Mouse (Mus musculus): Measurements from ENCODE around the gene Zfr.

Zfr gene

DNA sequence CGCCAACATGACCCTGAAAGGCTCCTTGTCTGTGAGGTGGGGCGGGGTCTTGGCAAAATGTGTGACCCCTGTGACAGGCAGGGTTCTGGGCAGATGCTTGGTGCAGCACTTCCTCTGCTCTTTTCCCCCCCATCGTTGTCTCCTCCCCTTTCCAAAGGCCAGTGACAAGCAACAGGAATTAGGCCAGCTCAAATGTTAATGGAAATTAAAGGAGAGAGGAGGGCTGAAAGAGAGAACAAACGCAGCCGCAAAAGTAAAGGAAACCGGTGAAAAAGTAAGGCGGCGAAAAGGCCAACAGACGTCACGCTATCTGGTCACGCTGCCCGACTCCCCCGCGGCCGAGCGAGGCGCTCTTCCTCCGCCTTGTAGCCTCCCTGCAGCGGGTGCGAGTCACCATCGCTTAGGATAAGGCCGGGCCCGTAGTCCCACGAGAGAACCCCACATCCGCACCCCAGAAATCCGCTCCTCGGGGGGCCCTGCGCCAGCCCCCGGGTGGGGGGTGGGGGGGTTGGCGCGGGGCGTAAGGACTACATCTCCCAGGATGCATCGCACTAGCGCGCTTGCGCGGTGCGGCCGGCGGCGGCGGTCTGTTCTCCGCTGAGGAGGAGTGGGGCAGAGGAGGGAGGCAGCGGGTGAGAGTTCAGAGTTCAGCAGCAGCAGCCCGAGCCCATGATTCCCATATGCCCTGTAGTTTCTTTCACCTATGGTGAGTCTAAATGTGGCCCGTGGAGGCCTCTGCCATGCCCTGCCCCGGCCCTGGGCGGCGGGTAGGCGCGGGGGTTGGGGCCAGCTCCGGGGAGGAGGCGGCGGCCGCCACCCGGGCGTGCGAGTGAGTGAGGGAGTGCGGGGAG is at the start of gene Zfr:
Zfr (plus strand) TSS at position 590 of the 851 bp plus-strand sequence.
- ATAC-seq (ENCODE audit: insufficient number of reproducible peaks, low FRiP score, low TSS enrichment) = peak; percentile 86

DNA sequence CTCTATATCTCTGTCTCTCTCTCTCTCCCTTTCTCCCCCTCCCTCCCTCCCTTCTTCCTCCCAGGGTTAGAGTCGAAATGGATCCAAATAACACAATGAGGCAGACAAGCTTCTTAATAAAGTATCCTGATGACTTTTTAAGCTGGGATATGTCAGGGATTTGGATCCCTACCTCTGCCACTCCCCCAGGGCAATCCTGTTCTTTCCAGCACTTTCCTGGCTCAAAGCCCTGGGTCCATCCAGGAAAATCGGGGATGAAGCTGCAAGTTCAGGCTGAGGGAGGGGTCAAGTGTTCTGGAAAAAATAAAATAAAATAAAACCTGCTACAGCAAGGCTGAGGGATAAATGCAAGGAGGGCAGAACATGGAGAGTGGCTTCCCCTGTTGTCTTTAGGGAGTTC is 49.7 kb upstream of the Zfr start:
- no peak for ATAC-seq (ENCODE audit: insufficient number of reproducible peaks, low FRiP score, low TSS enrichment)

DNA sequence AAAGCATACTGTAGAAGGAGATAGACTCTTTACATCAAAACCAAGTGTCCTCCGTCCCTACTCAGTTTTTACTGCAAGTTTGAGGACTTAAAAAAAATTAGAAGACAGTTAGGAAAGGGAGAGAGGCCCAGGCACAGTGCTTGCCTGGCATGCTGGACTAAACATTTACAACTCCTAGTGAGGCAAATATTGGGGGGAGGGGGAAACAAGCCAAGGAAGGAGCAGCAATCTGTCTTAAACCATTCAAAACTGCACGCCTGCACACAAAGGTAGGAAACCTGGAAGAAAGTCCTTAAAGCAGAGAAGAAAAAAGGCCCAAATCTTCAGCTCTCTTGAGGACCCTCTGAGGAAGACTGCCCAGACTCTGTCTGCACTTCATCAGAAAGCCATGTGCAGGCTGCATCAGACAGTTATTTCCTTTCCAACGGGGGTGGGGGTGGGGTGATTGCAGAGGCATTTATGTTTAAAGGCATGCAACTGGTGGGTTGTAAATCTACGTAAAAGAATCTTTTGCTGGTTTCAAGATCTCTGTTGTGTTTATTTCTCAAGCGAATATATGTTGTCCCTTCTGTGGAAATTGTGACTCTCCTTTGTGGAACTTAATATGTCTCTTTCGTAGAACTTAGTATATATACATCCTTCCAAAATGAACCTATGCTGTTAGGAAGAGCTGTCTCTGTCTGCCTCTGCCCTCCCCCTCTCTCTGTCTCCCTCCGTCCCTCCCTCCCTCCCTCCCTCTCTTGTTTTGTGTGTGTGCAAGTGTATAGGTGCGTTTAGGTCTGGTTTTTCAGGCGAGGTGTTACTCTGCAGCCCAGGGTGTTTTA is 49.0 kb upstream of the Zfr start:
- no peak for ATAC-seq (ENCODE audit: insufficient number of reproducible peaks, low FRiP score, low TSS enrichment)

DNA sequence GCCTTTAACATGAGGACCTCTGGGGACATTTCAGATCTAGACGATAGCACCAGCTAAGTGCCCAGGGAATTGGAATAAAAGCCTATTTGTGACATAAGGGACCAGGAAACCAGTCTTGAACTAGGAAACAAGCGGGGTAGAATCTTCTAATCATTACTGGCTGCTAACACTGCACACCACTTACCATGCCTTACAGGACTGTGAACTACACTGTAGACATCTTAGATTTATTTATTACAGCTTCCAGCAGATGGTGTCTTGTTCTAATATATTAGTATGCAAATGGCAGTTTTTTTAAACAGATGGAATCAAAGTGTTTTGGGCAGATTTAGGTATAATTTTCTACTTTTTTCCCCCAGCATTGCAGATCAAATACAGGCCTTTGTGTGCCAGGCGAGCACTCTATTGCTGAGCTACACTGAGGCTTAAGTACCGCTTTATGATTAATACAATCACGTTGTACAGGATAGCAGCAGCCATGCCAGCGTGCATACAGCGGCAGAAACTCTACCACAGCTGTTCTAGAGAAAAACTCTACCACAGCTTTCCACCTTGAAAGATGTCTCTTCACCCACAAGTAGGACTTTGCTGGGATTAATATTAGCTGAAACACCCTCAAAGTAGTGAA is 44.8 kb upstream of the Zfr start:
- ATAC-seq (ENCODE audit: insufficient number of reproducible peaks, low FRiP score, low TSS enrichment) = no peak

DNA sequence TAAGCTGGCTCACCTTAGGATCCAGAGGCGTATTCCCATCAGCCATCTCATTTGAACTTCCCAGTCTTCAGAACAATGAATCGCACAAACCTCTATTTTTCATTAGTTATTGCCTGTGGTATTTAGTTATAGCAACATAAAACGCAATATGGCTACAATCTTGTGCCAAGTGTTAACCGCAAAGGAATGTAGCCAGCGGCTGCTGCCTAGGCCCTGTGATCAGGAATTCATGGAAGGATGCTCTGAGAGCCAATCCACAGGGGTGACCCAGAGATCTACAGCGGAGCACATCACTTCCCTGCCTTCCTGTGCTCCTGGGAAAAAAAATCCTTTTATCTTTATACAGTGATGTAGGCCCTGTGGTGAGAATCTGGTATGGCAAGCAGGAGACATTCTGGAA is 43.2 kb upstream of the Zfr start:
- ATAC-seq (ENCODE audit: insufficient number of reproducible peaks, low FRiP score, low TSS enrichment) = no peak

DNA sequence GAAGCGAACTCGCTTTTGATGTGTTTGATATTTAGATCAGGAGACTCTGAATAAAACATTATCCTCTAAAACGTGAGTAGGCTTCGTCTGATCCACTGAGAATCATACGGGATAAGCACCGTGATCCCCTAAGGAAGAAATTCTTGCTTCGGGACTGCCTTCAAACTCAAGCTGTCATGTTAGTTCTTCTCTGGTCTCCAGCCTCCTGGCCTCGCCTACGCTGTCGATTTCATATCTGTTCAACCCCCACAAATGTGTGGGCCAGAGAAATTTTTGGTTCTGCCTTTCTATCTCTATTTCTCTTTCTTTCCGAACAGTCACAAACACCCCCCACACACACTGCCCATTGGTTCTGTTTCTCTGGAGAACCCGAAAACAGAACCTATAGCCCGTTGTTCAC is 35.3 kb upstream of the Zfr start:
- ATAC-seq (ENCODE audit: insufficient number of reproducible peaks, low FRiP score, low TSS enrichment) = no peak

DNA sequence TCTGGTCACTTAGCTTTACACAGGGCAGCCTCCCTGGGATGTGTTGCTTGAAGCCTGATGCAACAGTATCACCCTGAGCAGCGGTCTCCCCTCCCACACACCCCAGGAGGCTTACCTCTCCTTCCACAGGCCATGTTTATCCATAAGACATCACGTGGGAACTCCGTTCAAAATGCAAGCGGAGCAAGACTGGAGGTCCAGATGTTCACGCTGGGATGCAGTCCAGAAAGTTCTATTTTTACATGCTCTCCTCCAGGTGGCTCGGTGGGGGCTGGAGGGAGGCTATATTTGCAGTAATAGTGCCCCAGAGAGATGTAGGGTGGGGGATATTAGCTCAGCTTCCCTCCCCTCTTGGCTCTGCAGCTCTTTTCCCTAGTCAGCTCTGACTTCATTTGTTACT is 33.5 kb upstream of the Zfr start:
- no peak for ATAC-seq (ENCODE audit: insufficient number of reproducible peaks, low FRiP score, low TSS enrichment)

DNA sequence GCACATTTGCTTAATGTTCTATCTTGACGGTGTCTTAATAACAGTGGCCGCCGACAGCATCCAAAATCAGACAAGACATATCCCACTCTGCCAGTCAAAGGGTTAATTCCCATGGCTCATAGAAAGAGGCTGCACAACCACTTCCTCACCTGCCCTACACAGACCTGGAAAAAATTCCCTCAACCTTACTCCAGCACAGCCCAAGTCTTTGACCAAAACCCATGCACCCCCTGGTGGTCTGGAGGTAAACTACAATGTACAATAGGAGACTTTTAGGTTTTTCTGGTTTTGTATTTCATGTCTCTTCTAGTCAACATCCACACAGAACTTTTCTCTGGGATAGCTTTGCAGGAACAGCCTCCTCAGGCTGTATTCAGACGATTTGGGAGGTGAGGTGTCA is 32.8 kb upstream of the Zfr start:
- ATAC-seq (ENCODE audit: insufficient number of reproducible peaks, low FRiP score, low TSS enrichment) = peak; percentile 53; the same call in 1 of the 2 replicates

DNA sequence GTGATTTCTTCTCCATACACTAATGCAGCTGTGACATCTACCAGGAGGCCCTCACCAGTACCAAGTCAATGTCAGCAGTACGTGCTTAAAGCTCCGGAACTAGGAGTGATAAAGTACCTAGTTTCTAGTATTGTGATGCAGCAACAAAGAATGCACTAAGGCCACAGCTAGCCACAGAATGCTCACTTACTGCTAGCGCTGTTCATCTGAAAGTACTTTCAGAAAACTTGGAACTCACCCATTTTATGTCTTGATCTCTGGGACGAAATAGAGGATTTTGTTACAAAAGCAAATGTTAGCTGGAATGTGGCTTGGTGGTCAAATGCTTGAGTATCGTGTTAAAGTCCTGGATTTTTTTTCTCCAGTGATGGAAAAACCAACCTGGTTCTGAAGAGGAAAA is 30.0 kb upstream of the Zfr start:
- no peak for ATAC-seq (ENCODE audit: insufficient number of reproducible peaks, low FRiP score, low TSS enrichment)

DNA sequence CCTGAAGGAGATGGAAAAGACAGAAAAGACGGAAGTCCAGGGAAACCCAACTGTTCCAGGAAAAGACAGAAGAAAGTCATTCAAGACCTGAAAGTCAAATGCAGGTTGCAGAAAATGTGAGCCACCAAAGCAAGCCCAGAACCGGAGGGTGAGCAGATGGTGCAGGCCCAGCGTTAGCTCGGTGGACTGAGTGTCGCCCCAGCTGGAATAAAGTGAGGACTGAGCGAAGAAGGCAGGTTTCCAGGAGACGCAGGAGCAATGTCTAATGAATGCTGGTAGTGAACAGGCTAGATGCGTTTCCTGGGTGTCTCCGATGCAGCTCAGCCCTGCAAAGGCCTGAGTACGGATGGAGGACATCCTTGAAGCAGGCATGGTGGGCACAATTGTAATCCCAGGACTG is 29.5 kb upstream of the Zfr start:
- no peak for ATAC-seq (ENCODE audit: insufficient number of reproducible peaks, low FRiP score, low TSS enrichment)

DNA sequence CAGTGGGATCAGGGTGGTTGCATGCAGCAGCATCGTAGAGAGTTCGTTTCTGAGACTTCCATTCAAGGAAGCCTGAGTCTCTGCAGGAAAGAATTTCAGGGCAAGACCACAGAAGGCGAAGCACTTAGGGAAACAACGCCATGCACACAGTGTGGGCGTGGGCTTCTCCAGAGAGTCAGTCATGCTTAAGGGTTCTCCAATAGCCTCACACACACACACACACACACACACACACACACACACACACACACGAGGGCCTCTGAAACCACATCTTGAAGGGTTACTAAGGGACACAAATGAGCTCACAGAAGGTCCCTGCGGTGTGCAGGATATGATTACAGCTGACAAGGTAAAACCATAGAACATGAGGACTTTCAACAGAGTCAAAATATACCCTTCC is 27.5 kb upstream of the Zfr start:
- no peak for ATAC-seq (ENCODE audit: insufficient number of reproducible peaks, low FRiP score, low TSS enrichment)

DNA sequence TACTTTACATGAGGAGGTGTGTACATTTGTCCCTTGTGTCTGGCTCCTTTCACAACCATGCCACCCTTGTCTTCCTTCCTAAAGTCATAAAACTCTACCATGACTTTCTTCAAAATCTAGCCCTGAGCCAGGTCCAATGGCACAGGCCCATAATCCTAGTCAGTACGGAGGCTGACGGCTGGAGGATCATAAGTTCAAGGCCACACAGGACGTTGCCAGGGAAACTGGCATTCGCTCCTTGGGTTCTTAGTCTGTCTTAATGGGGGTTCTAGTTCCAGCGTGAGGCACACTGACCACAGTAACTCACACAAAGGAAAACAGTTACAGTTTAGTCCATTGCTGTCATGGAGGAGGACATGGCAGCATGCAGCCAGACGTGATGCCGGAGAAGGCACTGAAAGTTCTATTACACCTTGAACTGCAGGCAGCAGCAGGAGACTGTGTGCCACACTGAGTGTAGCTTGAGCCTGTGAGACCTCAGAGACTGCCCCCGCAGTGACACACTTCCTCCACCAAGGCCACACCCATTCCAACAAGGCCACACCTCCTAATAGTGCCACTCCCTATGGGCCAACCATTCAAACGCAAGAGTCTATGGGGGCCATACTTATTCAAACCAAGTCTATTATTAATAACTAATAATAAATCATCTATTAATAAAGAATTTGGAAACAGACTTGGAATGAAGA is 26.5 kb upstream of the Zfr start:
- no peak for ATAC-seq (ENCODE audit: insufficient number of reproducible peaks, low FRiP score, low TSS enrichment)

DNA sequence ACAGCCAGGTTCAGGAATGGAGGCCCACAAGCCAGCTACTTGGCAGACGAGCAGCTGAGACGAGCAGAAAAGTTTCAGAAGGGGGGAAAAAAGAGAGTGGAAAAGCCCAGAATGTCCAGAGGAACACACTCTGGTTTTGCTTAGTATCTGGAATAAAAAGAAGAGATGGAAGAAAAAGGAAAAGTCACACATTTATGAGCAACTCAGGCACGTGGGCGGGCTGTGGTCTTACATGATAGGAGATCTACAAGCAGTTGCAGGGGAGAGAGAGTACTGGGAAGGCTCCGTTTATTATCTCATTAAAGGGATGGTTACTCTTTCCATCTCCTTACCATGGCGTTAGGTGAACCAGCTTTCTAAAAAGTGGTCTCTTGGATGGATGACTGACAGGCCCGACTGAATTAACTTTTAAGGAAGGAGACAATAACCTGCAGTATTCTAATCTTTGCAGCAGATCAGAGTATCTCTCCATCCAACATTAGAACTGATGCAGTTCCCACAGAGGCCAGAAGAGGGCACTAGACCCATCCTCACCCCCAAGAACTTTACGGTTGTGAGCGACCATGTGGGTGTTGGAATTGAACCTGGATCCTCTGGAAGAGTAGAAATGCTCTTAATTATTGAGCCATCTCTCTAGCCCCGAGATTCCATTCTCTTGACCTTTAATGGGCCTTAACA is 25.7 kb upstream of the Zfr start:
- ATAC-seq (ENCODE audit: insufficient number of reproducible peaks, low FRiP score, low TSS enrichment) = no peak

DNA sequence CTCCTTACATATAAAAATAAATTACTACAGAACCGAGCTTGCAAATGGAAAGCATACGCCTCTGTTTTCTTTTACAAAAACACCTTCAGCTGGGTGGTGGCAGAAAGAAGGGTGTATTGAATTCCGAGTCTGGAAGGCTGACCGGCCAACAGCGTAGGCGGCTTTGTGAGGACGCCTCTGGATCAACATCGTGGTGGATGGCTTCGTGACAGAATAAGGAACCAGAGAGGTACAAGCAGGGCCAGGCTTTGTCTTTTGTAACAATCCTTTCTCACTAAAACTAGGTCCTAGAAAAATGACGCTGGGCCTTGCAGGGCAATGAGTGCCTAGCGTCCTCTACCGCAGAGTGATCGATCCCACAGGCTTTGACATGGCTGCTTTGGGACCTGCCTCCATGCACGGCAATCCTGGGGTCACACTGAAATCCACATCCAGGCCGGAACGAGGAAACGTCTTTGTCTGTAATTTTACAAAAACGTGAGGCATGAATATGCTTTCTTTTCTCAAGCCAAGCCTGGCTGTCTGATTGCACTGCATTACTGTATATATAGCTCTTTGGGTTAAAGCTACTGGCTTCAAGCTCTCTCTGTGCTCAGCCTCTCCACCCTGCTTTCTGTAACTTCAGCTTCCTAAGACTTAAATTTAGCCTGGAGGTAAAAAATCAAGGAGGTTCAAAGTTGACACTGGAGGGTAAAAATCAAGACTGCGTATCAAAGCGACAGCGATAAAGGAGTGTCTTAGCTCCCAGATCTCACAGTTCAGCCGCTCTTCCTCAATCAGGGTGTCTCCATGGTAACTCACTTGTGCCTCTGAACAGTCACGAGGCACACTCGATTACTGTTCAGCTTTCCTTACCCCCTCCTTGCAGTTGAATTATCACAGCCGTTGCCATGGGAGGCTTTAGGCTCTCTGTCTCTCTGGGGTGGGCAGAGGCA is 24.3 kb upstream of the Zfr start:
- ATAC-seq (ENCODE audit: insufficient number of reproducible peaks, low FRiP score, low TSS enrichment) = no peak; the same call in 1 of the 2 replicates

DNA sequence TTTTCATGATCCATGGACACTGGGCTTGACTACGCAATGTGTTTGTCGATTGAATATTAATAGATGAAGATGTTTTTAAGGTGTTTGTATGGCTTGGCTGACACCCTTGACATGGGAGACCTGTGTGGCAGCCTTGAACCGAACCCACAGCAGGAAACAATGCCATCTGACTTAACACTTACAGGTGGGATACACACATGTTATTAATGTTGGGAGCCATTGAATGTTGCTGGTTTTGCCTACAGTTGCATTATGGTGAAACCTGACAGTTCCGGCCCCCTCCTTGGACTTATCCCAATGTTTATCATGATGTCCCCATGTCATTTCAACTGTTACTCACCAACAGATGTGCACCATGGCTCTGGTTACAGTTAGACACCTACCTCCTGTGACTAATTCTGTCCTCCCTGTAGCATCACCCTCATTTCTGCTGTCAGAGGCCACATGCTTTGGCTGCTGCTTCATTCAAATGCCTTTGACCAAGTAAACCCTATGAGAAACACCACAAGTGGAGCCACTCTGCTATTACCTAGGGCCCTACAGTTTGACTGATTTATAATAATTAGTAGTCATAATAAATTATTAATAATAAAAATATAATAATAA is 23.6 kb upstream of the Zfr start:
- ATAC-seq (ENCODE audit: insufficient number of reproducible peaks, low FRiP score, low TSS enrichment) = no peak

DNA sequence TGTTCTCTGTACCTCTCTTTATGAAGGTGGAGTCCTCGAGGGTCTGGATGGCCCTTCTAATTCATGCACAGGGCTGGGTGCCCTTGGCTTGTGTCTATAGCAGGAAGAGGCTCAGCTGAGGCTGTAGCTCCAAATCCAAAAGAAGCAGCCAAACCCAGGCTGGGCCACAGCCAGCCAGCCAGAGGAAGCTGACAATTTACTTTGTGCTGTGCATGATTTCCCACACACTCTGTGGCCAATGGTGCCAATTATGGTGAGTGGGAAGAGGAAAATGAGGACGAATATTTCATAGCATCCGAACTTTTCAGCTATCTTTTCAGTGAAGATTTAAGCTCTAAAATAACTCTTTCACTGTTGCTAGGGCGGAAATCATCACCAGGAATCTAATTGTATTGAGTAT is 21.2 kb upstream of the Zfr start:
- ATAC-seq (ENCODE audit: insufficient number of reproducible peaks, low FRiP score, low TSS enrichment) = no peak

DNA sequence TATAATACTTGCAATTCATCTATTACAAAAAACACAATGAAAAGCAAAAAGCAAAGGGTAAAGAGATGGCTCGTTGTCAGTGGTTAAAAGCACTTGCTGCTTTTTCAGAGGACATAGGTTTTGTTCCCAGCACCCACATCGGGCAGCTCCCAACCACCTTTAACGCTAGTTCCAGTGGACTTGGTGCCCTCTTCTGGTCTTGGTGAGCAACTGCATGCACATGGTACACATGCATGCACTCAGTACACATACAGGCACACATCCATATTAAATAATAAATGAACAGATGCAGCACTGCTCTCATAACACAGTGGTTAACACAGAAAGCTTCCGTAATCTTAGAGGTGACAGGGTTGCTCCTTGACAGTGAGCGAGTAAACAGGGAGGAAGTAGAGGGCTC is 20.3 kb upstream of the Zfr start:
- ATAC-seq (ENCODE audit: insufficient number of reproducible peaks, low FRiP score, low TSS enrichment) = no peak

DNA sequence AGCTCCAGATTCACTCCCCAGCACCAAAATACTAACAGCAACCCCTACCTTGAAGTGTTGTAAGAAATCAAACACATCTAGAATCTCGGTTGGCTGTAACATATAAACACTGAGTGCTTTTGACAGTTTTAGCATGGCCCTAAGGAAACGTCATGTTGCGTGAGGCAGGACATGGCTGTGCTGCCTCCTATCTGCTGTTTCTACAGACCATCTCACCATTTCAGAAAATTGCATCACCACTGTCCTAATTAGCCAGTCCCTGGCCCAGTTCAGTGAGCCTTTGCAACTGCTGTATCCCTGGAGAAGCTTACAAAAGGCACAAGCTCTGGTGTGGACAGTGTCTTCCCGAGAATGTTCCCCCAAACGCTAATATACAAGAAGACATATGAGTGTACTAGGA is 16.7 kb upstream of the Zfr start:
- ATAC-seq (ENCODE audit: insufficient number of reproducible peaks, low FRiP score, low TSS enrichment) = no peak

DNA sequence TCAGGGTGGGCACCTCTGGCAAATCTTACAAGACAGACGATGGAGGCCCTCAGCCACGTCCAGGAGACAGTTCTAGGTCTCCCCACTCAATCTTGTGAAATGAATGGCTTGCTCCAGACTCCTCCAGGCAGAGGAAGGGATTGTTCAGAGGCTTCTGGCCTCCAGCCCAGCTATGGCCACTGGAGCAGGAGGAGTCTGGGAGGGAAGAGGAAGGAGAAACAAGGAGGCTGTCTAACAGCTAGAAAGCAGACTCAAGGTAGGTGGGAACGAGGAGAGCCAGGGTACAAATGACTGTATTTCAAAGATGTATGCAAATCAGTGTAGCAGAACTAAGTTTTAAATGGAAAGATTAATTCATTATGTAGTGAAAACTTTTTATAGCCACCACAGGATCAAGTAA is 13.9 kb upstream of the Zfr start:
- ATAC-seq (ENCODE audit: insufficient number of reproducible peaks, low FRiP score, low TSS enrichment) = no peak
